Mouse (Mus musculus) heart, embryonic 15.5 days (tissue): Measurements from ENCODE around the gene Vmn1r221. TPM values are rescaled to one million over a fixed set of nuclear protein-coding genes. Genes with fewer than 3 reads are reported as not detected.

Experiments
- polyA plus RNA-seq: library from polyadenylated mRNA; unstranded; fragments of >200 nt; fragmentation: Nextera tagmentation; extraction: Ambion mirVana; gene quantifications from 2 replicates; pipeline ENCODE4 v1.2.1, GENCODE M21; 2015

Vmn1r221 gene
- polyA plus RNA-seq, 1 experiment from 2014 or later = not detected

Other genes starting within 250 kb of the Vmn1r221 start
- gene Vmn1r213, start 206.5 kb upstream of the Vmn1r221 start, polyA plus RNA-seq = not detected in 2 replicates
- gene Vmn1r214, start 183.7 kb upstream of the Vmn1r221 start, polyA plus RNA-seq = not detected in 2 replicates
- not detected in 2 replicates for gene Vmn1r215, start 146.1 kb upstream of the Vmn1r221 start, polyA plus RNA-seq
- gene Vmn1r217, start 95.9 kb upstream of the Vmn1r221 start, polyA plus RNA-seq = not detected in 2 replicates
- not detected in 2 replicates for gene Vmn1r218, start 81.0 kb upstream of the Vmn1r221 start, polyA plus RNA-seq
- not detected in 2 replicates for gene Vmn1r219, start 54.8 kb upstream of the Vmn1r221 start, polyA plus RNA-seq
- gene Vmn1r220, start 26.2 kb upstream of the Vmn1r221 start, polyA plus RNA-seq = not detected in 2 replicates
- not detected in 2 replicates for gene Vmn1r222, start 21.8 kb downstream of the Vmn1r221 start, polyA plus RNA-seq
- not detected in 2 replicates for gene Vmn1r223, start 33.0 kb downstream of the Vmn1r221 start, polyA plus RNA-seq
- gene Zfp322a, start 155.1 kb downstream of the Vmn1r221 start, polyA plus RNA-seq = 33.4 and 39.1 TPM in 2 replicates
- gene Abt1, start 209.7 kb downstream of the Vmn1r221 start, polyA plus RNA-seq = 8.1 and 8.2 TPM in 2 replicates